Mouse (Mus musculus): ENCODE measurements around the gene Csrp1.

The Csrp1 gene

DNA sequence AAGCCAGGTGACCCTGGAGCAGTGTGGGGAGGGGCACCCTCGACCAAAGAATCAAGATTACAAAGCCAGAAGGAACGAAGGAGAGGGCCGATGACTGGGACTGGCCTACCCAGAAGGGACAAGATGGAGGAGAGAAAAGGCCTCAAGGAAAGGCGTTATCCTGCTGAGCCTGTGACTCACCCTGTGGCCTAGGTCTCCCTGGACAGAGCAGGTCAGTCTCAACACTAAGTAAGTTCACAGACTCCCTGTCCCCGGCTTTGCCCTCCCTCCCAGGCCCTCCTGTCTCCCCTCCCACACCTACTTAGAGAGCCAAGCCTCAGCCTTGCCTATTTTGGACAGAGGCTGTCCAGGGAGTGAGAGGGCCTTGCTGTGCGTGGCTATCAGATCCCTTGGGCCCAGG is at the start of gene Csrp1:
Gene Csrp1 (plus strand): TSS at position 79 of the 400 bp plus-strand sequence.
- no peak for DNase-seq

DNA sequence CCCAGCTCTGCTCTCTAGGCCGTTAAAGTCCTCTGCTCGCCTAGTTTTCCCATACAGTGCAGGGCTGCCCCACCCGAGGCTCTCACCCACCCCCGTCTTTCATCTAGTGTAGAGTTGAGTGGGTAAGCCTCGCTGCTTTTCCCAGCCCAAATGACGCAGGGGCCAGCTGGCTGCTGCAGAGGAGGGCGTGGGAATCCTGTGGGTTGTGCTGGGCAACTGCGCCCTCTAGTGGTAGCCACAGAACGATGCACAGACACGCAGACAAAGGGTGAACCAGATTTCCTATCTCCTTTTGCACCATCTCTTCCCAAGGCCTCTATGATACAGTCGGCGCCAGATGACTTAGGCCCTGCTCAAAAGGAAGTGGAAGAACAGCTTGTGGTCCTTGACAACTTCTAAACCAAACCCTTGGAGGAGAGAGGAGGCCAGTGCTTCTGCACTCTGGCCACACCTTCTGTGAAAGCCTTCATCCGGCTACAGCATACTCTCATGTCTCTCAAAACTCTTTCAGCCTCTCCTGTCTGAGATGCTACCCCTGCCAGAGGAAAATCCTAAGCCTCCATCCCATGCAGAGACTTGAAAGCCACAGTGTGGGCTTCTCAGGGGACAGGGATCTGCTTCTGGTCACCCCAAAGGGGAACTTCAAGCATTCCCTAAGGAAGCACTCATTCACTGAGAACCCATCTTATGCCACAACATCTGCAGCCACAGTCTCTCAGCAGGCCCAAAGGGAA is 49.3 kb upstream of the Csrp1 start:
- peak; percentile 89 for DNase-seq

DNA sequence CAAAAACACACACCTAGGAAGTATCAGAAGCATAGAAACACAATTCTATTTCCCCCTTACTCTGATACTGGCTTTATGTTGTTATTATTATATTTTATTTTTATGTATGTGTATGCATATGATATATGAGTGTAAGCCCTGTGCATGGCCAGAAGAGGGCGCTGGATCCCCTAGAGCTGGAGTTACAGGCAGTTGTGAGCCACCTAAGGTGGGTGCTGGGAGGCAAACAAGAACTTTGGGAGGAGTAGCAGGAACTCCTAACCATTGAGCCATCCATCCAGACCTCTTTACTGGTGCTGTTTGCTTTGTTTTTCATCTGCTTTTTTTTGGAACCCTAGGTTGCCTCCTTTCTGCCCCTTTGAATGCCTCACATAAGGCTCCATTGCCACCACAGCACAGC is 48.5 kb upstream of the Csrp1 start:
- DNase-seq: no peak

DNA sequence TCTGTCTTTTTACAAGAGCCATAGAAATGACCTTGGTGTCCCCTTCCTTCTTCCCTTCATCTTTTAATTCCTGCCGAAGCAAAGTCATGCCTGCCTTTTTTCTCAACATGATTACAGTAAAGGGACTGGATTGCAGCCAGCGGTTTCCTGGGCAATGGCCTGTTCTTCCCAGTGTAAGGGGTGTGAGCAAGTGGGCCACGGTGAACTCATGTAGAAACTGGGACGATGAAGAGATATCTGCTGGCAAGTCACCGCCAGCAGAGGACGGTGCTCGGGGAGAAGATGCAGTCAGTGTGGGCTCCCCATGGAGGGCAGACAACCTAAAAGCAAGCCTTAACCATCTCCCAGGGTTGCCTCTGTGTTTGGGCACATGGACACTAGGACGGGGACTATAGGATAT is 47.9 kb upstream of the Csrp1 start:
- no peak for DNase-seq

GRCm38 (mm10) chr1:135672374-135672773 is 47.5 kb upstream of the Csrp1 start:
- DNase-seq: no peak

DNA sequence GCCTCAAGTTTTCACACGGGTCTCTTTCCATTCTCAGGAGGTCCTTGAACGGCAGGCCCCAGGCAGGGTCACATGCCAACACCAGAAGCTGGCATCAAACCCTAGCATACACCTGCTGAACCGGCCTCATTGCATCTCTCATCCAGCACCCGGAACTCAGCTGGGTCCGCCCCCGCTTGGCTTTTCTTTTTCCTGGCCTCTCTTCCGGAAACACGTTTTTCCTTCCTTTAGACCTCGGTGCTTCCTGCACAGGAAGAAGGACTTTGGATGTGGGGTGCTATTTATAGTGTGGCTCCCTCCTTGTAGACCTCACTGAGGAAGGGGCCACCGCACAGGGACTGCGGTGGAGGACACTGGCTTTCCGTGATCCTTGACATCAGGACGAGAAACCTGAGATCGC is 46.4 kb upstream of the Csrp1 start:
- DNase-seq: no peak

DNA sequence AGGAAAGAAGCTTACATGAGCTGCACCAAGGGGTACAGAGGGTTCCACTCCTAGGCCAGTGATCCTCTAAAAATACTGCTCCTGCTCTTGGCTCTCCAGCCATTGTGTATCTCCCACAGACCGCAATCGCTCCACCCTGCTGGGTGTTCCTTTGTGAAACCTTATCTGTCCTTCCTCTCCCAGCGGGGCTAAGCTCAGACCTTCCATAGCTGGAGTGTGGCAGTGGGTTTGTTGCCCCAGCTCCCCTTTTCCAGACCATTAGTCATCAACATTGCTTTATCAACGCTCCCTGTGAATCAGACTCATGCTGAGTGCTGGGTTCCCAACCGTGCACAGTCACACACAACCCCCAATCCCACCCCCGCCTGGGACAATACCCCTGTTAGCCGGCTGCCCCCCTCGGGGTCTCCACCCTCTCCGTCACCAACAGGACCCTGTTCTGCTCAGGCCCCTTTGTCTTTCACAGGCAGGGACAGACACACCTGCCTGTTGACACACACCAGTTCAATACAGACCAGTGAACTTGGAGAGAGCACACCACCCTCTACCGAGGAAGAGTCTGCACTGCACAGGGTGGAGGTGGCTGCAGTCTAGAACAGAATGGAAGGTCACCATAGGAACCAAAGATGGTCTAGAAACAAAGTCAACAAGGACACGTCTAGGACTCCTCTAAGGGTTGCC is 44.3 kb upstream of the Csrp1 start:
- no peak for DNase-seq

- DNase-seq: no peak
Observed at GRCm38 (mm10) chr1:135676247-135676646, 43.6 kb upstream of the Csrp1 start.

GRCm38 (mm10) chr1:135676938-135677682 is 42.8 kb upstream of the Csrp1 start:
- no peak for DNase-seq

- DNase-seq: no peak
Observed at GRCm38 (mm10) chr1:135678145-135678544, 41.7 kb upstream of the Csrp1 start.

- no peak for DNase-seq
Observed at GRCm38 (mm10) chr1:135680716-135681115, 39.1 kb upstream of the Csrp1 start.

GRCm38 (mm10) chr1:135681122-135681521 is 38.7 kb upstream of the Csrp1 start:
- no peak for DNase-seq

DNA sequence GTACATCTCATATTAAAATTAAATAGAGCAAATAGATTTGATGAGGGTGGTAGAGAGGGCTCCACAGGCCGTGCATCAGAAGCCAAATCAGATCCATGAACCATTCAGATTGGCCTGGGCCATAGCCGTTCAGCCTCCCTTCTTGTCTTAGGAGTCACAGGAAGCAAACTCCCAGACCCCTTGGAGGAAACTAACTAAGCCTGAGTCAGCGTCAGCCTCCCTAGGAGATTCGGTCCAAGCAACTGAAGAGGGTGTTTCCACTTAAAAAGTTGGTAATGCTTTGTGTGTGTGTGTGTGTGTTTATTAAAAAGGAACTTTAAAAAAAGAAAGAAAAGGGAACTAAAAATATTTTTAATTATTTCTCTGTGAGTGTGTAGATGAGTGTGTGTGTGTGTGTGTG is 35.0 kb upstream of the Csrp1 start:
- no peak for DNase-seq

GRCm38 (mm10) chr1:135685316-135685715 is 34.5 kb upstream of the Csrp1 start:
- DNase-seq: no peak

GRCm38 (mm10) chr1:135686792-135687510 is 32.9 kb upstream of the Csrp1 start:
- no peak for DNase-seq

DNA sequence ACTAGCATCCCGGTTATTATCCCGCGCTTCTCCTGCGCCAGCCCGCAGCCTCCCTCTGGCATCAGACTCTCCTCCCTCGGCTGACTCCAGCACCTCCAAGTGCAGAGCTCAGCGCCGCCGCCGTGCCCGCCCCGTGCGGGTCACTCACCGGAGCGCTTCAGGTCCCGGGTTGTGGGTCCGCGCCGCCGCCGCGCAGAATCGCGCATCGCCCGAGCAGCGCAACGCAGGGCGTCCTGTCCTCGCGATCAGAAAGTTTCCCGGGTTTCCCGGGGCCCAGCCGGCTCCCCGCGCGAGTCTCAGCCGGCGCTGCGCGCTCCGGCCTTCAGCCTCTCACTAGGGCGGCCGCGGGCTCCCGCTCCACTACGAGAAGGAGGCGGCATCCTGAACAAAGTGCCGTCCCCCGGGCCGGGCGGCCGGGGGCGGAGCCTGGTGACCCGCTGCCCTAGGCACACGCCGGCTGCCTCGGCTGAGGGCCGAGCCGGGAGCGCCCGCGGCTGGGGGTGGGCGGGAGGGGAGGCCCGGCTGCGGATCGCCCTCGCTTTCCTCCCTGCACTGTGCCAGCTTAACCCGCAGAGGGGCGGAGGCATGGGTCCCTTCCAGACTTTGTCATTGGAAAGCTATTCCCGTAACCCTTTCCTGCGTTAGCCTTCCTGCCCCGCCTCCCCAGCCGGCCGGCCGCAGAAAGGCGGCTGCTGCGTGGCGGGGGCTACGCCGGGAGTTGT is 31.9 kb upstream of the Csrp1 start:
- DNase-seq: no peak

DNA sequence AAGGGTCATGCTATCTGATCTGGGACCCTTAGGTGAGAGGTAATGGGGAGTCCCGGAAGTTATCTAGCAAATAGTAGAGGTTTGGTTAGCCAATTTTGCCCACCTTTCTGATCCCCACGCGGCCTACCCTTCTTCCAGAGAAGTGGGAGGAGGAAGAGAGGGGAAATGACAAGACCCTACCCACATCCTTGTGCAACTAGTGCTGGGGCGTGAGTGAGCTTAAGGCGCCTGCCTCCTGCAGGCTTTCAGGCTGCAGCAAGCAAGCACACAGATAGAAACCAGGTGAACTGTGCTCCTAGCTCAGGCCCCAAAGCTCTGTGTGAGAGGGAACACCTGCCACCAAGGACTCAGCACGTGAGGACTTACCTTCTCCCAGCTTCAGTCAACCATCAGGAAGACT is 31.2 kb upstream of the Csrp1 start:
- DNase-seq: no peak

DNA sequence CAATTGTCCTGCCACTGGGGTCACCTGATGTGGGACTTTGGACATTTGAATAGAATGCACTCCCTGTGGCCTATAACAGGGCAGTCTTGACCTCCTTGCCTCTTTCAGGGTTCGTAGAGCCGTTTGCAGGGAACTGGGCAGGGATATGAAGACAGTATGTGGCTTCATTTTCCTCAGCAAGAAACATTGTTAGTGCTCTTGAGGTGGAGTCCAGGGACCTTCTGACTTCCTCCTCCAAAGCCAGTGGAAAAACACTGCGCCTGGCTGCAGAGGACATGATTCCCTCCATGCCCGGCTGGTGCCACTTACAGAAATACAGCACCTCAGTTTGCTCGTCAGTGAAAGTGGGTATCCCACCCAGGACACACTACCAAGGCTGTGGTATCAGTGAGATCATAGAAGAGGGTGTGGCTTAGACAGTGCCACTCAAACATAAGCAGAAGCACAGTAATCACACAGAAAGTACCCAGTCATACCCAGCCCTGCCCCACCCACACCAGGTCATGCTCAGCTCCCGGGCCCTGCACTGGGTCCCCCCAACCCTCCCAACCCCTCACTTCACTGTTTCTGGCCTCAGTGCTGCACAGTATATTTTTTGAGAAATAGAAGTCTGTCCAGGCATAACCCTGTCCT is 29.0 kb upstream of the Csrp1 start:
- DNase-seq: no peak

- DNase-seq: no peak
Observed at GRCm38 (mm10) chr1:135691417-135691815, 28.4 kb upstream of the Csrp1 start.

- DNase-seq: no peak
Observed at GRCm38 (mm10) chr1:135694181-135694580, 25.7 kb upstream of the Csrp1 start.

DNA sequence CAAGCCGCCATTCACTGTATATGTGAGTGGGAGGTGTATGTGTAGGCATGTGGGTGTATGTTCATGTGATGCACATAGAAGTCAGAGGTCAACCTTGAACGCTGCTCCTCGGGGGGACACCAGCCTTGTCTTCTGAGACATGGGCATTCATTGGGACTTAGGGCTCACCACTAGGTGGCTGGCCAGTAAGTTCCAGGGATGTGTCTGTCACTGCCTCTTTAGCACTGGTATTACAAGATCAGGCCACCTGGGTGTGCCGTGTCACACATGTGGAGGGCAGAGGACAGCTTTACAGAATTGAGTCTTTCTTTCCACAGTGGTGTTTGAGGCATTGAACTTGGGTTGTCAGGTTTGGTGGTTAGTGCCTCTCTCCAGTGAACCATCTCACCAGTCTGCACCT is 22.4 kb upstream of the Csrp1 start:
- no peak for DNase-seq

DNA sequence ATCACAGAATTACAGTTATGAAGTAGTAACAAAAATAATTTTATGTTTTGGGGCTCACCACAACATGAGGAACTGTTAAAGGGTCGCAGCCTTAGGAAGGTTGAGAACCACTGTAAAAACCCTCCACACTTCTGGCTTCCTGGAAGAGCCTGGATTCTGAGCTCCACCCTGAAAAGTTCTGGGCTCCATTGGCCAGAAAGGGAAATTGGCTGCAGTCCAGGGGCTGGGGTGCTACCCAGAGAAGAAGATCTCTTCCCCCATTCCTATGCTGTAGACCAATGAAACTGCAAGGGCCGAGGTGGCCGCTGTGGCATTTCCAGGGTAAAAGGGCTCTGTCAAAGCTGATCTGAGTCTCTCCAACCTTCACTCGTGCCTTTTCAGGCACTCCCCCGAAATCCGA is 21.8 kb upstream of the Csrp1 start:
- DNase-seq: no peak

Measured in layer of hippocampus, adult 9-11 months (tissue).